Mouse (Mus musculus): ENCODE measurements around the gene Adcy2.

Adcy2 gene

DNA sequence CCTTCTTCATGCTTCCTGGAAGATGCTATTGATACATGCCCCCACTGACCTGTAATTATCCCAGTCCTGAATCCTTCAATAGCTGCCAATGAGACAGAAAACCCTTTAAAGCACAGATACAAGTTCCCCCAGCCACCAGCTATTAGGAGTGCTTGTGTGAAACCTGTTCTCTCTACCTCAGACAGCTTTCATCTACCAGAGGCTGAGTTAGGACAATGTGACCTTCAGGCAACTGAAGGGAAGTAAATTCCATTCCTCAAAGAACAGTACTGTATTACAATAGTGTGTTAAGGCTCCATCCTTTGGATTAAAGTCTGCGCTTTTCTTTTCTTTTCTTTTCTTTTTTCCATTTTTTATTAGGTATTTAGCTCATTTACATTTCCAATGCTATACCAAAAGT is 356.6 kb downstream of the Adcy2 start:
- DNase-seq (ENCODE audit: low read depth, low spot score), result no peak

DNA sequence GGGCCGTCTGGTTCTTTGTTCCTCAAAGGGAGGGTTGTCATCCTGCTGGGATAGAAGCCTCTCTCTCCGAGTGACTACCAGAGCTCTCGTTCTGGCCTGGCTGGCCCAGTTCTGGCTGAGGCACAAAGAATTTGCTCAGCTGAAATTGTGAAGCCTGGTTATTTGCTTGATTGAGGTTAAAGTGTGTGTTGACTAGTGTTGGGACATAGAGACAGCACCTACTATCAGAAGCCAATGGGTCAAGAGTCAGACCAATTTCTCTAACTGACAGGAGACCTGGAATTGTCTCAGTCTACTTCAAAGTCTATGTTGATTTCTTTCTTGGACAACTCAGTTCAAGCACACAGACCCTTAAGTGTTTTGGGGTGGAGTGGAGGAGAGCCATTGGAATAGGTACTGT is 372.3 kb downstream of the Adcy2 start:
- no peak for DNase-seq (ENCODE audit: low read depth, low spot score)

- no peak for DNase-seq (ENCODE audit: low read depth, low spot score)
These were observed 376.5 kb downstream of the Adcy2 start for GRCm38 (mm10) chr13:68622792-68623191.

DNA sequence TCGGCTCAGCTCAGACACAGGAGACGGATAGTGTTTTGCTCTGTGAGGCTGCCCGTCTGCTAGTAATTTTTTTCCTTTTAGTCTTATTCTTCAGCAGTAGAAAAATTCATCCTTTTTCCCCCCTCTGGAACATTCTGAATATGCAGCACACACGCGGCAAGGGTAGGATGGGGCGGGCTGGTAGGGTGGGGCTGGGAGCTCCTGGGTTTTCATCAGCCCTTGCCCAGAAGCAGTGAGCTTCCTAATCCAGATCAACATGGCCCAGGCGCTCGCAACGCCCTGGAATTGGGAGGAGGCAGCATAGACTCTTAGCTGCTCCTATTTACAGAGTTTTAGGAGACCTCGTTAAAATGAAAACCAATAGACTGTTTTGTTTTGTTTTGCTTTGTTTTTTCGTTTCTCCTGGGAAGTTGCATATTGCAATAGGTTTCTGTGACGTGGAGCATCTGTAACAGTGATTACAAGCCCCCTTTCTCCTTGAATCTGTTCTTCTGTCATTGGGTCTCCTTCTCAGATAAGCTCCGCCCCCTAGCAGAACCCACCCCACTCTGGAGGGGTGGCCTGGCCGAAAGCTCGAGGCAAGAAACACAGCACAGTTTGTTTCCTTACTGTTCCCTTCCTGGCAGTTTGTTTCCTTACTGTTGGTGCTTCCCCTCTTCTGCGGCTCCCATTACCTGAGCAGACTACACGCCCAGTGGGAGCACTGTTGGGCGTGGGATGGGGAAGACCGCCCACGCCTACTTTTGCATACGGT is 391.5 kb downstream of the Adcy2 start:
- DNase-seq (ENCODE audit: low read depth, low spot score), result no peak

DNA sequence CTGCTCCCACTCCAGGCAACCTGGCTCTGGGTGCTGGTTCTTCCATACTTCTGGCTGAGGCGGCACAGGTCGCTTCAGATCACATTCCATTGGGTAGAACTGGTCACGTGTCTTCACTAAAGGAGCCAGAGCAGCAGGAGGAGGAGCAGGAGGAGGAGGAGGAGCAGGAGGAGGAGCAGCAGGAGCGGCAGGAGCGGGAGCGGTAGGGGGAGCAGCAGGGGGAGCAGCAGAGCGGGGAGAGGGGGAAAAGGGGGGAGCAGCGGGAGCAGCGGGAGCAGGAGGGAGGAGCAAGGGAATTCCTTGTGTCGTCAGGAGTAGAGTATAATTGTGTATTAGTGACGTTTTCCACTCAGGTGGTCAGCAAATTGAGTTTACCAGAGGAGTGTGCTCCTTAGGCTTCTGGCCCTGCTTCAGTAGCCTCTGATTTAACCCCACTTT is 393.6 kb downstream of the Adcy2 start:
- DNase-seq (ENCODE audit: low read depth, low spot score), result no peak

DNA sequence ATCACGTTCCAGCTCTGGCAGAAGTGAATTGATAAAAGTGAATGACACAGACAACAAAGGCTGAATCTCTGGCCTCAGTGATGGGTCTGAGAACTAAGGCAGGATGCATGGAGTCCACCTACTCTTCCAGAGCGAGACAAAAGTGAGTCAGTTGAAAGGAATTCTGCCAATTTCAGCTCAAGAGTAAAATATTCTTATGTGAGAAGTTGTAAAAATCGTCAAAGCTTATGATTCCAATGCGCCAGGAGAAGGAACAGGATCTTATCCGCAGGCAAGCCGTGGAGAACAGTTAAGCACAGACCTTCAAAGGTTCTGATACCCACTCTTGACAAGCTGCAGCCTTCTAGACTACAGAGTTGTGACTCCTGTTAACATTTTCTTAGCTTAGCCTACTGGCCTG is 396.3 kb downstream of the Adcy2 start:
- DNase-seq (ENCODE audit: low read depth, low spot score), result no peak

GRCm38 (mm10) chr13:68601184-68601583 is 398.2 kb downstream of the Adcy2 start:
- no peak for DNase-seq (ENCODE audit: low read depth, low spot score)

DNA sequence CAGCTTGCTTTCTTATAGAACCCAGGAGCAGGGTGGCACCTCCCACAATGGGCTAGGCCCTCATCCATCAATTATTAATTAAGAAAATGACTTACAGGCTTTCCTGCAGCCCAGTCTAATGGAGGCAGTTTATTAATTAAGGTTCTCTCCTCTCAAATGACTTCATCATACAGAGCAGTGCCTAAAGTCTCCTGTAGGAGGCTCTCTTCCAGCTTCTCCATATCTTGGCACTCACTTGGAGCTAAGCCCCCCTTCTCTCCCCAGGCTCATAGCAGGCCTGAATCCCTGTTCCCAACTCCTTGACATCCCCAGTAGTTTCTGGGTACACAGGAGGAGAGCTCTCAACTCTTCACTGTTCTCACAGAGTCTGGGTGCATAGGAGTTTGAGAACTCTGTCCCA is 400.4 kb downstream of the Adcy2 start:
- no peak for DNase-seq (ENCODE audit: low read depth, low spot score)

DNA sequence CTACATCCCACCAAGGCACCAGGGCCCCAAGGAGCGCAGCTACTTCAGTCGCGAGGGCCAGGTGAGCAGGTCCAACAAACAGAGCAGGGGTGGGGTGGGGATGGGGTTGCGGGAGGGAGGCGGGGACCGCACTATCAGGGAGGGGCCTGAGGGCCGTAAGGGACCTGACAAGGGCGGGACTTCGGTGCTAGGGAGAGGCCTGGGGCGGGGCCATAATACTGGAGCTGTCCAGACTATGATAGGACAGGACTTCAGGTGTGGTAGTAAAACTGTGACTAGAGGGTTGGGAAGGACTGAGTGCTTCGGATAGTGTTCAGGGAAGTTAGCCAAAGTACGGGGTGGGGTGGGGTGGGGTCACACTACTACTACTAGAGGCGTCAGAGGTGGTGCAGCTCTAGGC is 401.7 kb downstream of the Adcy2 start:
- no peak for DNase-seq (ENCODE audit: low read depth, low spot score)

DNA sequence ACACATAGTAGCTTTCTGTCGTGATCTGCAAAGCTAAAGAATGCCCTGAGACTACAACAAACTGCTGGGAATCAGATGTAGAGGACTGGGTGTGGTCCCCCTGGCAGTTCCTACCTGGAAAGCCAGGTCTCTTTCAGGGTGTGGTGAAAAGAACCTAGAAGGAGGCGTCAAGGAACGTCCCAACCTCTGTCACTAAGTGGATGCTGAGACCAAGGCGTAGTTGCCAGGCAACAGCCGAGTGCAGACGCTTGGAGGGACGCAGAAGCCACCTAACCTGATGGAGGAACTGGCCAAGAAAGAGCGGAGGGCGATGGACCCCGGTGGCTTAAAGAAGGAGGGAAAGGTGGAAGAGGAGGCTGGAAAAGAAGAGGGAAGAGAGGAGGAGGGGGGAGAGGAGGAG is 402.1 kb downstream of the Adcy2 start, which contains the start of gene 1700001L19Rik:
Gene 1700001L19Rik, plus strand, starts transcription at position 223 of the 400 bp plus-strand sequence.
- no peak for DNase-seq (ENCODE audit: low read depth, low spot score)

DNA sequence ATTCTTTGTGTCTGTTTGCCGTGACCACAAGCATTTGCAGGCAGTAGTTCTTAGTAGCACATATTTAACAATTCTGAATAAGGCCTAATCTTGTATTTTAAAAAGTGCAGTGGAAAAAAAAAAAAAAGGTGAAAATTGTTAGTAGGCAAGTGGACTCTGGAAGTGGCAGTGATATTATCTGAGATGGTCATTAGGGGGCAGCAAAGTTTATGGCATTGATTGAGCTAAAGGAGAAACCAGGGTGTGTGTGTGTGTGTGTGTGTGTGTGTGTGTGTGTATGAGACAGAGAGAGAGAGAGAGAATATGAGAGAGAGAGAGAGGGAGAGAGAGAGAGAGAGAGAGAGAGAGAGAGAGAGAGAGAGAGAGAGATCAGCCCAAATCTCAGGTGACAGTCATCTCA is 405.5 kb downstream of the Adcy2 start:
- peak; percentile 27 for DNase-seq (ENCODE audit: low read depth, low spot score)

GRCm38 (mm10) chr13:68588352-68588751 is 411.0 kb downstream of the Adcy2 start:
- DNase-seq (ENCODE audit: low read depth, low spot score), result no peak

DNA sequence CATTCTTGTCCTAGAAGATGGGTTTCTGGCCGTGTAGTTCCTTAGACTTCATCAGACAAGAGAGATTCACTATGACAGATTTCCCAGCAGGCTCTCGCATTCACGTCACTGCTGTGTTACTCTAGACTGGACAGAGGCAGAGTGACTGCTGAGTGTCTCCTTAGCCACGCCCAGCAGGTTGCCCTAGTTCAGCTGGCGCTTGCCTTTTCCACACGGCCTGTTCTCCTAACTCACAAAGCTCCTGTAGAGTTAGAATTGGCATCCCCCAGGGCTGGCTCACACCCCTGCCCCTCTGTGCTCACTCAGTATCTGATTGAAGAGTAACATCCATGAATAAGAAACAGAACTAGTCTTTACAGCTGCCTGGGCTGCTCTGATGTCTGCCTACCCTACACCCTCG is 413.9 kb downstream of the Adcy2 start:
- DNase-seq (ENCODE audit: low read depth, low spot score), result no peak

DNA sequence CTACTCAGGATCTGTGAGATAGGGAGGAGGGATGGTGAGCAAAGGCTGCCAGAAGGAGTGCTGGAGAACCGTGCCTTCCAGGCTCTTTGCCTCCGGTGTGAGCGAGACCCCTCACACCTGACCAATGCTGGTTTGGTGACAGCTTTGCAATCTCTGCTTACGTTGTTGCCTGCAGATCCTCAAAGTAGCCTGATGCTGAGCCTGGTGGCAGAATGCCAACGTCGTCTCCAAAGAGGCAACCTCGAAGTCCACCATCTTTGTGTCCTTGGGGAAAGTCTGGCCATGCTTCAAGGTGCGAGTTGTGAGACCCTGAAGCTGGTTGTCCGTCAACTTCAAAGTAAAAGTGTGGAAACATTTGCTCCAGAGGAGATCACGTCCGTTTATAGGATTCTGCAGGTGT is 415.4 kb downstream of the Adcy2 start:
- DNase-seq (ENCODE audit: low read depth, low spot score), result no peak

DNA sequence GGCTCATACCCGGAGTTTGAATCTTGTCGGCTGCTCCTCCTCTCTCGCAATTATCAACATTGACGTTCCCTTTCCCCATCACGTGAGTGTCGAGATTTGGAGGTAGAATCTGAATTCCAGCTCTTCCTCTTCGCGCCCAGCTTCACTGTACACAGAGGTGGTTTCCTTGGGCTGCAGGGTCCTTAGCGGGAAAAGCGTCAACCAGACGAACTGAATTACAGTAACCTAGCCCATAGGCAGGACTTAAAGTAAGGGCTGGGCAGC is 416.9 kb downstream of the Adcy2 start:
- DNase-seq (ENCODE audit: low read depth, low spot score), result no peak

DNA sequence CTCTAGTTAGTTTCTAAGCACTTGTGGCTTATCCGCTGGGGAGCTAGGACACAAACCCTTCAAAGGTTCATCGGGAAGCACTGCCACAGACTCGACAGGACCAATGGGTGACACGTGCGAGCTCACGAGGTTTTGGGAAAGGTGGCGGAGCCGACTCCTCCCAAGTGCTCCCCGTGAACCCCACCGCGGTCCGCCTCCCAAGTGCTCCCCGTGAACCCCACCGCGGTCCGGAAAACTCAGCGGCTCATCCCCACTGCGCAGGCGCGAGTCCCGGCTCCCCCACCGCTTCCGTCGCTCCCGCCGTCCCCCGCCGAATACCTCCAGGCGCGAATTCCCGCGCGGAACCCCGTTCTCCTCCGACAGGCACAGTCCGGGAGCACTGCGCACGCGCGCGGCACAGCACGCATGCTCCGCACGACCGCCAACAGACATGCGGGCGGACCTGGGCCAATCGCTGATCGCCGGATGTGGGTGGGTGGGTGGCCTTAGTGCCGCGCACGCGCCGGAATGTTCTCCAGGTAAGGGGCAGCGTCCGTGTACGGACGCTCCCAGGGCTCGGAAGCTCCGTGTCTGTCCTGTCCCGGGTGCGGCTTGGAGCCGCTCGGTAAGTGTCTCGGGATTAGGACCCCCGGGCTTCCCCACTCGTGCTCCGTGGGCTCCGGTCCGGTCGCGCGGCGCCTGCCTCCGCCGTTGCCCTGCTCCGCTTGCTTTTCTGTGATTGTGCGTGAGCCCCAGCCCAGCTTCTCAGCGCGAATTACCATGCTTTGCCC is 417.4 kb downstream of the Adcy2 start, which contains the start of the genes Mtrr and Fastkd3:
Gene Mtrr, minus strand, starts transcription at position 403 of the 770 bp plus-strand sequence.
Gene Fastkd3, plus strand, starts transcription at position 488 of the 770 bp plus-strand sequence.
- peak; percentile 95 for DNase-seq (ENCODE audit: low read depth, low spot score)

DNA sequence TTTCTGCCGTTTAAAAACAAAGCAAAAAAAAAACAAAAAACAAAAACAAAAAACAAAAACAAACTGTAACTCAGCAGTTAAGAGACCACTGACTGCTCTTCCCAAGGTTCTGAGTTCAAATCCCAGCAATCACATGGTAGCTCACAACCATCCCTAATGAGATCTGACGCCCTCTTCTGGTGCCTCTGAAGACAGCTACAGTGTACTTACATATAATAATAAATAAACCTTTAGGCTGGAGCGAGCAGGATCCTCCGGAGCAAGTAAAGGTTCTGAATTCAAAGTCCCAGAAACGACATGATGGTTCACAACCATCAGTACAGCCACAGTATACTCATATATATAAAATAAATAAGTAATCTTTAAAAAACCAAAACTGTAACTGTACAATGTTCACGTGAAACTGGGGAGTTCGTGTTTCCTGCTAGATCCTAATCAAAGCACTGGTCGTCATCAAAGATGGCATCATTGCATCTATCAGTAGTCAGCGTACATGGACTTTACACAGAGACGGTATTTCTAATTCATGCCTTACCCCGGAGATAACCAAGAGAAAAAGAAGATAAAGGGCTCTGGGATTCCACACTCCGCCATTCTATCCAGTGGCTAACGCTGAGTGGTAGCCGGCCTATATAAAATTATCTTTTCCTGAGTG is 418.1 kb downstream of the Adcy2 start:
- DNase-seq (ENCODE audit: low read depth, low spot score), result peak; percentile 59

DNA sequence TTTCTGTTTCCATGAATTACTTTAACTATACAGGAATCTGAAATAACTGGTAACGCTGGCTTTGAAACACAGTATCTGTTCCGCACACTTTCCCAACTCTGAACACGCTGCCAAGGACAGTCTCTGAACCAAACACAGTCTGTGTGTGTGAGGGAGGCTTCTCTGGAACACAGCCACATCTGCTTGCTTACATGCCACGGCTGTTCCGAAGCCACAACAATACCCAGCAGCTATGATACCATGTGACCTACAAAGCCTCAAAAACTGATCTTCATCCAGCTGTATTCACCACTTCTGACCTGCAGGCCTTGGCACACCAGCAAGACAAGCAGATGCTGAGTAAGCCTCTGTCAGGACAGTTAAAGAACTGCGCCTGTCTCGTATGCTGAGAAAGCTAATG is 421.4 kb downstream of the Adcy2 start:
- DNase-seq (ENCODE audit: low read depth, low spot score), result no peak

DNA sequence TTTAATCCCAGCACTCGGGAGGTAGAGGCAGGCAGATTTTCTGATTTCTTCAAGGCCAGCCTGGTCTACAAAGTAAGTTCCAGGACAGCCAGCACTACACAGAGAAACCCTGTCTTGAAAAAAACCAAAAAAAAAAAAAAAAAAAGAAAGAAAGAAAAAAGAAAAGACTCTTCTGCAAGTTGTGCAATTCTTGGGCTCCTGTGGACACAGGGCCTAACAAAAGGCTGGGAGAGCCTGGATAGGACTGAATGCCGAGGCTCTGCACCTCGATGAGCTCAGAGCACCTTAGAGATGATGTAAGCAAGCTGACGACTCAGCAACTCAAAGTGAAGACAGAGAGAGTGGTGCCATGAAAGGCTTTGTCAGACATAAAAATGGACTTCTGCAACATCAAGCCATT is 424.9 kb downstream of the Adcy2 start:
- DNase-seq (ENCODE audit: low read depth, low spot score), result no peak

- no peak for DNase-seq (ENCODE audit: low read depth, low spot score)
These were observed 426.1 kb downstream of the Adcy2 start for GRCm38 (mm10) chr13:68572966-68573913.

DNA sequence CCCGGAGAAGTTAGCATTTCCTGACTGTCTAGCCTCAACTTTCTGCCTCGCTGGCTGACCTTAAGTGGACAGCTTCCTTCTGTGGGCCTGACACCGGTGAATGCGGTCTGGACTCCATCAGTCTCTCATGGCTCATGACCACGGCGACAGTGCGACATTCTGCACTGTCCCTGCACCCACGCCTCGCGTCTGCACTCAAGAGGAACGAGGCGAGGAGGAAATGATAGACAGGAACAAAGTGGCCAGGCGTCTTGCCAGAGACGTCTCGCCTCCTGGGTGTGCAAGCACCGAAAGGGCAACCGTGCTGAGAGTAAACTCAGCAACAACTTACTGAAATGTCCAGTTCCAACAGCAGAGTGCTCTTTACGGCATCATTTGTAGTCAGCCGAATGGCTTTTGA is 427.1 kb downstream of the Adcy2 start:
- DNase-seq (ENCODE audit: low read depth, low spot score), result no peak
